Mouse (Mus musculus): ENCODE data around the gene Ngrn. TPM values are rescaled to one million over a fixed set of nuclear protein-coding genes. Genes with fewer than 3 reads are reported as not detected.
A peak's percentile ranks its signal among the peaks of the same experiment; 100 is the strongest.

Ngrn gene
- polyA plus RNA-seq (2012; rRNA removed) = 55.6 and 56.0 TPM in 2 replicates

DNA sequence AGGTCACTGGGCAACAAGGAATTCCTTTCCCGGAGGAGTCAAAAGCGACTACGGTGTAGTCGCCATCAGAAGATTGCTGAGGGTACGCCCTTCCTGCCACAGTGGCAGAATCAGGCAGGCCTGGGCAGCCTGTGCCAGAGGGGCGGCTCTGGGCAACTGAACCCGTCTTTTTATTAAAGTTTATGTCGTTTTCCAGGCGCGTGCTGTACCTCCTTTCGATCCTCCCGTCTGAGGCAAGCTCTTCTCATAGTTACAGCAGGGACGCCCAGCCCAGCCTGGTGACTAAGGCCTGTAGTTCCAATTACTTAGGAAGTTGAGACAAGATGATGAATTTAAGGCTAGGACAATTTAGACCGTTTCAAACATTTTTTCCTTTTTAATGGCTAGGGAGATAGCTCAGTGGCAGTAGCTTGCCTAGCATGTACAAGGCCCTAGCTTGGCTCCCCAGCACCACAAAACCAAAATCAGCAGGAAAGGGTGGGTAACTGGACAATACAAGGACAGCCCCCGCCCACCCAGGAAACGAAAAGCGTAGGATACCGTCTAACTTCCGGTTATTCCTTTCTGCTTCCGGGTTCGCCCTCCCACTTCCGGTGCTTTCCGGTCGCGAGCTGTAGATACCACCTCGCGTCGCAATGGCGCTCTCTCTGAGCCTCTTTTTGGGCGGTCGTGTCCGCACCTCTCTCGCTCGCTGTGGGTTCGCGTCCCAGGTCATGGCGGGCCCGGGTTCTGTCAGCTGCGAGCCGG is at the start of gene Ngrn:
Gene Ngrn (plus strand): TSS at position 591 of the 747 bp plus-strand sequence.
- Histone ChIP-seq H3K4me3 (ENCODE audit: insufficient read depth, low read length) (peak within 1 kb of the TSS; percentile 86), H3K4me1 (ENCODE audit: control insufficient read depth, insufficient read depth, low read length) (peaks cover 2% of the 10 kb centered on the region; the same call in 1 of the 2 replicates), H3K27ac (ENCODE audit: insufficient read depth, low read length) (peak within 1 kb of the TSS; percentile 36)
- TF ChIP-seq CTCF (IDR thresholded peaks at IDR 0.05; ENCODE audit: extremely low read depth, insufficient read depth, low read length) (0 out of 2 replicates have a peak, but pooled peaks have one; percentile 4), POLR2A (IDR thresholded peaks at IDR 0.05; ENCODE audit: extremely low read depth, insufficient read depth, low read length) (peak; percentile 90)

DNA sequence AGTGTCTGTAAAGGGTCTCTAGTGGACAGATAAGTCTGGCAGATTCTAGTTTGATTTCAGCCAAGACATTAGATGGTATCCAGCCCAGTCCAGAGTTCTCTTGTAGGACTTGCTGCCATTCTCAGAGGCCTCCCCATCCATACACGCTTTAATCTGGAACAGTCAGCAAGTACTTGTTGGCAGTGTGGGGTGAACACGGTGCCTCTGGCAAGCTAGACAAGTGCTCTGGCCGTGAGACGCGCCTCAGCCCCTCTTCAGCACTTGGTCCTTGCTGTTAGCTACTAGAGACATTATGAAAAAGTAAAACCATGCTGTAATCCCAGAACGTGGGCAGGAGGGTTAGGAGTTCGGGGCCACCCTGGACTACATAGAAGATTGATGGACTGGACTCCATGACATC is 47.4 kb upstream of the Ngrn start:
- no peak overlapping the region for H3K27ac ChIP-seq (ENCODE audit: insufficient read depth, low read length)
- peaks cover 3% of the 10 kb centered on the region for H3K4me1 ChIP-seq (ENCODE audit: control insufficient read depth, insufficient read depth, low read length)
- H3K4me3 ChIP-seq (ENCODE audit: insufficient read depth, low read length) = no peak overlapping the region
- TF ChIP-seq CTCF (IDR thresholded peaks at IDR 0.05; ENCODE audit: extremely low read depth, insufficient read depth, low read length) = no peak
- TF ChIP-seq POLR2A (IDR thresholded peaks at IDR 0.05; ENCODE audit: extremely low read depth, insufficient read depth, low read length) = no peak

DNA sequence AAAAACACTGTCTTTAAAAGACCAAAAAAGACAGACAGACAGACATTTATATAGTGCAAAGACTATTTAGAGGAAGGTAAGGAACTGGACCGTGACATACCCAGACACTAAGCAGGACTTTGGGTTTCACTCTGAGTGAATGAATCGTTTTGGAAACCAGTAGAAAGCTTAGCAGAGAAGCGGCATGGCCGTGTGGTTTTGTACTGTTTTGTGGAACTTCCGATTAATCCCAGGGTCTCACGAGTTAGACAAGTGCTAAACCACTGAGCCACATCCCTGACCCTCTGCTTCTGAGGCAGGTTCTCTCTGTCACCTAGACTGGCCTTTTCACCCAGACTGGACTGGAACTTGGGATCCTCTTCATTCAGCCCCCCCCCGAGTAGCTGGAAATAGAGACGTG is 46.6 kb upstream of the Ngrn start:
- no peak overlapping the region for H3K4me3 ChIP-seq (ENCODE audit: insufficient read depth, low read length)
- 0 out of 2 replicates have a peak, but pooled peaks cover 1% of the 10 kb centered on the region for H3K4me1 ChIP-seq (ENCODE audit: control insufficient read depth, insufficient read depth, low read length)
- TF ChIP-seq CTCF (IDR thresholded peaks at IDR 0.05; ENCODE audit: extremely low read depth, insufficient read depth, low read length) = no peak
- no peak for TF ChIP-seq POLR2A (IDR thresholded peaks at IDR 0.05; ENCODE audit: extremely low read depth, insufficient read depth, low read length)
- no peak overlapping the region for H3K27ac ChIP-seq (ENCODE audit: insufficient read depth, low read length)

DNA sequence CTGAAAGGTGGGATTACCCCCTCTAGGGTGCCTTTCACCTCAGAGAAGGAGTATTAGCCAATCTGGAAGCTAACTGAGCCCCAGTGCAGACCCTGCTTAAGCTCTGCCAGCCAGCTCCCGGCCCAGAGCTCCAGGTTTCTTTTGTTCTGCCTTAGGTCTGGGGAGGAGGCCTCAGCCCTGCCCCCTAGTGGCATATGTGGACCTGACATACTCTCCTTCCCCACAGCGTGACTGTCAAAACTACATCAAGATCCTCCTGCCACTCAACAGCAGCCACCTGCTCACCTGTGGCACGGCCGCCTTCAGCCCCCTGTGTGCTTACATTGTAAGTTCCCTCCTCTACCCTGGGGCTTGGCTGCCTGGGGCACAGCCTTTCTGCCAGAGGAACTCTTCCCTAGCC is 45.6 kb upstream of the Ngrn start:
- TF ChIP-seq POLR2A (IDR thresholded peaks at IDR 0.05; ENCODE audit: extremely low read depth, insufficient read depth, low read length) (no peak), CTCF (IDR thresholded peaks at IDR 0.05; ENCODE audit: extremely low read depth, insufficient read depth, low read length) (peak; percentile 80)
- no peaks in the 10 kb centered on the region for H3K4me1 ChIP-seq (ENCODE audit: control insufficient read depth, insufficient read depth, low read length)
- H3K4me3 ChIP-seq (ENCODE audit: insufficient read depth, low read length) = no peak overlapping the region
- no peak overlapping the region for H3K27ac ChIP-seq (ENCODE audit: insufficient read depth, low read length)

DNA sequence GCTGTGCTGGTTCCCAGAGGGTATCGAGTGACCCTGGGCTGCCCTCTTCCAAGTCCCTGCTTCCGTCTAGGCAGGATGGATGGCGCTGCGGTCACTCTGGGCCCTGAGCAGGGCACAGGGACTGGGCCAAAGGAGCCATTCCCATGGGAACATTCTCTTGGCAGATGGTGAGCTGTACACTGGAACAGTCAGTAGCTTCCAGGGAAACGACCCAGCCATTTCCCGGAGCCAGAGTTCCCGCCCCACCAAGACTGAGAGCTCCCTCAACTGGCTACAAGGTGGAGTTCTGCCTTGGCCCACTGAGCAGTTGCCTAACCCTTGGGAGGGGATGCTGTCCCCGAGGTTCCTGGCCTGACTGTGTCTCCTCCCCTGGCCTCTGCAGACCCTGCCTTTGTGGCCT is 44.4 kb upstream of the Ngrn start:
- peak overlapping the region; percentile 46; the same call in 1 of the 2 replicates for H3K27ac ChIP-seq (ENCODE audit: insufficient read depth, low read length)
- H3K4me1 ChIP-seq (ENCODE audit: control insufficient read depth, insufficient read depth, low read length) = no peaks in the 10 kb centered on the region
- H3K4me3 ChIP-seq (ENCODE audit: insufficient read depth, low read length) = no peak overlapping the region
- TF ChIP-seq CTCF (IDR thresholded peaks at IDR 0.05; ENCODE audit: extremely low read depth, insufficient read depth, low read length) = no peak
- TF ChIP-seq POLR2A (IDR thresholded peaks at IDR 0.05; ENCODE audit: extremely low read depth, insufficient read depth, low read length) = no peak

DNA sequence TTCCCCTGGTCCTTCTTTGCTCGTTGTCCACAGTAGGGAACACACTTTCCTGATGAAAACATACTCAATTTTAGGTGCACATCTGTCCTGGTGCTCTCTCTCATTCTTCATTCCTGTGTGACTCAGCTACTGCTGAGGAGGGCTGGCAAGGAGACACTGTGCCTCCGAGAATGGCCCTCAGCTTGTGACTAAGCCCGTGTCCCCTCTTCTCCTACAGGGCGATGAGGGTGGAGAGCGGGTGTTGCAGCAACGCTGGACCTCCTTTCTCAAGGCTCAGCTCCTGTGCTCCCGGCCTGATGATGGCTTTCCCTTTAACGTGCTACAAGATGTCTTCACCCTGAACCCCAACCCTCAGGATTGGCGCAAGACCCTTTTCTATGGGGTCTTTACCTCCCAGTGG is 42.3 kb upstream of the Ngrn start:
- H3K4me3 ChIP-seq (ENCODE audit: insufficient read depth, low read length) = no peak overlapping the region
- no peaks in the 10 kb centered on the region for H3K4me1 ChIP-seq (ENCODE audit: control insufficient read depth, insufficient read depth, low read length)
- no peak overlapping the region for H3K27ac ChIP-seq (ENCODE audit: insufficient read depth, low read length)
- no peak for TF ChIP-seq CTCF (IDR thresholded peaks at IDR 0.05; ENCODE audit: extremely low read depth, insufficient read depth, low read length)
- TF ChIP-seq POLR2A (IDR thresholded peaks at IDR 0.05; ENCODE audit: extremely low read depth, insufficient read depth, low read length) = no peak

DNA sequence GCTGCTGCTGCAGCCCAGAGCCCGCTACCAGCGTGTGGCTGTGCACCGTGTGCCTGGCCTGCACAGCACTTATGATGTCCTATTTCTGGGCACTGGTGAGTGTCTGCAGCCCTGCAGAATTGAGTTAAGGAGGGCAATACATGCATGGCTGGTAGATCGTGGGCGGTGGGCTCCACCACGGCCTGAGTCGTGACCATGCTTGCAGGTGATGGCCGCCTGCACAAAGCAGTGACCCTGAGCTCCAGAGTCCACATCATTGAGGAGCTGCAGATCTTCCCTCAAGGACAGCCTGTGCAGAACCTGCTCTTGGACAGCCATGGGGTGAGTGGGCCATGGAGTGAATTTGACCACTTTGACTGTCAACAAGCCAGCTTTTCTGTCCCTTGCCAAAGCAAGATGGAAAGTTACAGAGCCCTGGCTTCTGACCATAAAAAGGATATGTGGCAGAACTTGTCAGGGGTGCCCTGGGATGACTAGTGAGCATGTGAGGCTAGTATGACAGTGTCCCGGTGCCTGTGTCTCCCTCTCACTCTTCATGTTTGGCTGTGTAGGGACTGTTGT is 40.7 kb upstream of the Ngrn start:
- no peaks in the 10 kb centered on the region for H3K4me1 ChIP-seq (ENCODE audit: control insufficient read depth, insufficient read depth, low read length)
- no peak overlapping the region for H3K27ac ChIP-seq (ENCODE audit: insufficient read depth, low read length)
- TF ChIP-seq POLR2A (IDR thresholded peaks at IDR 0.05; ENCODE audit: extremely low read depth, insufficient read depth, low read length) = no peak
- TF ChIP-seq CTCF (IDR thresholded peaks at IDR 0.05; ENCODE audit: extremely low read depth, insufficient read depth, low read length) = no peak
- H3K4me3 ChIP-seq (ENCODE audit: insufficient read depth, low read length) = no peak overlapping the region

DNA sequence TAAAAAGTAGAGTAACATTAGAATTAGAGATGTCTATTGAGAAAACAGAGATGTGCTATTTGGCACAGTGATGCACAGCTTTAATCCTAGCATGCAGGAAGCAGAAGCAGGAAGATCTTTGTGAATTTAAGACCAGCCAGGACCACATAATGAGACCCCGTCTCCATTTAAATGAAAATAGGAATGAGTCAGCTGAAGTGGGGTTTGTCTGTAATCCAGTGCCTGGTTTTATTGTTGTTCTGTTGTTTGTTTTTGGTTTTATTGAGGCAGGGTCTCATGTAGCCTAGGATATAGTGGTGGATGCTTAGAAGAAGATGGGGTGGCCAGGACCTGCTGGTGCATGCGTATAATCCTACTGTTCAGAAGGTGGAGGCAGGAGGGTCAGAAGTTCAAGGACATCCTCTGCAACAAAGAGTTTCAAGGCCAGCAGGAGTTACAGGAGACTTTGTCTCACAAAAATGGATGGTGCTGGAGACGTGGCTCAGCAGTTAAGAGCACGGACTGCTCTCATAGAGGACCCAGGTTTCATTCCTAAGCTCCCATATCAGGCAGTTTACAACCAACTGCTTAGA is 39.8 kb upstream of the Ngrn start:
- Histone ChIP-seq H3K4me3 (ENCODE audit: insufficient read depth, low read length) (no peak overlapping the region), H3K27ac (ENCODE audit: insufficient read depth, low read length) (no peak overlapping the region), H3K4me1 (ENCODE audit: control insufficient read depth, insufficient read depth, low read length) (no peaks in the 10 kb centered on the region)
- TF ChIP-seq POLR2A (IDR thresholded peaks at IDR 0.05; ENCODE audit: extremely low read depth, insufficient read depth, low read length) (no peak), CTCF (IDR thresholded peaks at IDR 0.05; ENCODE audit: extremely low read depth, insufficient read depth, low read length) (no peak)

DNA sequence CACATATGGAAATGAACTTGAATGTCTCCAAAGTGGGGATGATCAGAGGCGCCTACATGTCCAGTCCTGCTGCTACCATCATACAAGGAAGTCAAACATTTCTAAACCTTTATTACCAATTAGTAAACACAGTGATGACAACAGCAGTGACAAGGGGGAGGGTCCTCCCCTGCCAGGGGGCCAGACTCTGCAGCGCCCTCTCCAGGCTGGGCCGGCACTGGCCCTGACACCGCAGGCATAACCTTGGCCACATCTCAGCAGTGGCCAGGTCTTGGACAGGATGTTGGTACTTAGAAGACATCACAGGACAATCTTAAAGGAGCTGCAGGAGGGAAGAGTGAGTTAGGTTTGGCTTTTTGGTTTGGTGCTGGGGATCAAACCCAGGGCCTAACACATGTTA is 34.0 kb upstream of the Ngrn start:
- H3K4me3 ChIP-seq (ENCODE audit: insufficient read depth, low read length) = no peak overlapping the region
- no peaks in the 10 kb centered on the region for H3K4me1 ChIP-seq (ENCODE audit: control insufficient read depth, insufficient read depth, low read length)
- no peak overlapping the region for H3K27ac ChIP-seq (ENCODE audit: insufficient read depth, low read length)
- TF ChIP-seq POLR2A (IDR thresholded peaks at IDR 0.05; ENCODE audit: extremely low read depth, insufficient read depth, low read length) (no peak), CTCF (IDR thresholded peaks at IDR 0.05; ENCODE audit: extremely low read depth, insufficient read depth, low read length) (no peak)

Data from cortical plate, adult 2 months (tissue).